Mouse (Mus musculus): ENCODE measurements at regions not wholly inside any gene's neighbourhood (a gene's known extent, or its start where the extent isn't known, plus 50 kb on each side); places are given as distances from the start of the nearest gene placed in this dataset.

- DNase-seq (ENCODE audit: extremely low spot score in 1 of 2, low spot score in 1 of 2) = no peak
These were observed 511.9 kb upstream of the Adgra3 start for GRCm38 (mm10) chr5:50570701-50571100.

- DNase-seq (ENCODE audit: extremely low spot score in 1 of 2, low spot score in 1 of 2) = no peak
These were observed 492.3 kb upstream of the Adgra3 start for GRCm38 (mm10) chr5:50551125-50551524.

GRCm38 (mm10) chr5:50512539-50512938 is 453.7 kb upstream of the Adgra3 start:
- DNase-seq (ENCODE audit: extremely low spot score in 1 of 2, low spot score in 1 of 2) = no peak

- no peak for DNase-seq (ENCODE audit: extremely low spot score in 1 of 2, low spot score in 1 of 2)
These were observed 451.1 kb upstream of the Adgra3 start for GRCm38 (mm10) chr5:50509696-50510421.

GRCm38 (mm10) chr5:50490223-50490622 is 431.4 kb upstream of the Adgra3 start:
- no peak for DNase-seq (ENCODE audit: extremely low spot score in 1 of 2, low spot score in 1 of 2)

- peak; percentile 66 to 90 for DNase-seq (ENCODE audit: extremely low spot score in 1 of 2, low spot score in 1 of 2)
These were observed 418.2 kb upstream of the Adgra3 start for GRCm38 (mm10) chr5:50476985-50477384.

- DNase-seq (ENCODE audit: extremely low spot score in 1 of 2, low spot score in 1 of 2) = no peak
These were observed 402.7 kb upstream of the Adgra3 start for GRCm38 (mm10) chr5:50461491-50461890.

GRCm38 (mm10) chr5:50457621-50458020 is 398.8 kb upstream of the Adgra3 start:
- DNase-seq (ENCODE audit: extremely low spot score in 1 of 2, low spot score in 1 of 2) = peak; percentile 64 to 83

GRCm38 (mm10) chr5:50454387-50454786 is 395.6 kb upstream of the Adgra3 start:
- DNase-seq (ENCODE audit: extremely low spot score in 1 of 2, low spot score in 1 of 2) = no peak

- no peak for DNase-seq (ENCODE audit: extremely low spot score in 1 of 2, low spot score in 1 of 2)
These were observed 348.1 kb upstream of the Adgra3 start for GRCm38 (mm10) chr5:50406923-50407322.

GRCm38 (mm10) chr5:50406520-50406919 is 347.7 kb upstream of the Adgra3 start:
- DNase-seq (ENCODE audit: extremely low spot score in 1 of 2, low spot score in 1 of 2) = no peak

Measured in layer of hippocampus, postnatal 25 days (tissue).